Mouse (Mus musculus): ENCODE measurements around the gene Phtf2.

Gene Phtf2

DNA sequence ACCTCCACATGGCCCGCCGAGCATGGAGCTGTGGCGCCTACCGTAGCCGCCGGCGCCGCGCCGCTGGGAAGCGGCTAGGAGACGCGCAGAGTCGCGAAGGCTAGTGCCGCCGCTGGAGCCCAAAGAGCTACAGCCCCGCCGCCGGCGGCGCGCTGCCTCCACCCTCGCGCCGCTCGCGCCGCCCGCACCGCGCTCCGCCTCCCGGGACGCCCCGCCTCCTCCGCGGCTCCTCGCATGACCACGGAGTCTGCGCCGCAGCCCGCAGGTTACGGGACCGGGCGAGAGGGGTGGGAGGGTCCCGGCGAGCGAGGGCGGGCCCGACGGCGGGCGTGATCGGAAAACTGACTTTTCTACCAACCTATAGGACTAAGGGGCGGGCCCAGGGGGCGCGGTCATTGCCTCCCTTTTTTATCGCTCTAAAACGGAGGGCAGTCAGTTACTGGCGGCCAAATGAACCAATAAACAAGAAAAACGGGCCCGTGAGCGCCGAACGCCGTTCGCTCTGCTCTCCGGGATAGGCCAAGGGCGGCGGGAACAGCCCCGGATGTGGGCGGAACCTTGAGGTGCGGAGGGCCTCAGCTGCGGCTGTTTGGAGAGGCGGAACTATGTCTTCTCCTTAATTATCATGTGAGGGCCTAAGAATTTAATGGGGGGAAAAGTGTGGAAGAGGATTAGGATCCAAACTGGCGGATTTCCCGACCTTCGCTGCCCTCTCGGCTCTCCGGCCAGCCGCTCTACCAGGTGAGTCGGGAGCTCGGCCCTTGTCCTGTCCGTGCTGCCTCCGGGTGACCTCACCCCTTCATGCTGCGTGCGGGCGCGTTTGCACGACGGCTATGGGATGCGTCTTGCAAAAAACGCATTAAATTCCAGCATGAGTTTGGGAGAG lies at the start of gene Phtf2, which contains the start of gene Tmem60:
Gene Phtf2 (minus strand): TSS at position 210 of the 886 bp plus-strand sequence.
Gene Tmem60 (plus strand): TSS at position 277 of the 886 bp plus-strand sequence.
- DNase-seq (ENCODE audit: low spot score) = peak; percentile 92

DNA sequence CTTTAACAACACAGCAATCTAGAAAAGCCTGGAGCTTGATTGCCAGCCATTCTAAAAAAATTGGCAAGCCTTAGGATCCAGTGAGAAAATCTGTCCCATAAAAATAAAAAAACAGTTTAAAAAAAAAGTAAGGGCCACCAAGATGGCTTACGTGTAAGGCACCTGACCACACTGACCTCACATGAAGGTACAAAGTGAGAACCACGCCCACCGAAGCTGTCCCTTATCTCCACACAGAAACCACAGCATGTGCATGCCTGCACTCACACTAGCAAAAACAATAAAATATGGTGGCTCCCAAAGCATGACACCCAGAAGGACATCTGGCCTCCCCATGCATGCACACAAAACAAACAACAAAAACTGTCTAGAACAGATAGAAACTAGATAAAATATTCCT lies 49.4 kb upstream of the Phtf2 start:
- DNase-seq (ENCODE audit: low spot score) = no peak

DNA sequence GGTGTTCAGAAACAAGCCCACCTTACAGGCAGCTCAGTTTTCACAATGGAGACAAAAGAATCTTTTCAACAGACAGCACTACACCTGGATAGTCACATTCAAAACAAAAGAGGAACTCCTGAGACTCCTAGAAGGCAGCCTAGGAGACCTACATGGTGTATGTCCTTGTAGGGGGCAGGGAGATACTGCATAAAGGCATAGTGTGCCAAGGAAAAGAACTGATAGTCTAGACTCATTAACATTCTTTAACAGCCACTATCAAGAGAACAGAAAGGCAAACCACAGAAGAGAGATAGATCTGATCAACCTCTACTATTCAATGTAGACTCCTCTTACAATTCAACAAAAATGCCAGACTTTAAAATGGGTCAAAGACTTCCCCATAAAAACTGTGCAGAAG lies 48.5 kb upstream of the Phtf2 start:
- DNase-seq (ENCODE audit: low spot score) = no peak

DNA sequence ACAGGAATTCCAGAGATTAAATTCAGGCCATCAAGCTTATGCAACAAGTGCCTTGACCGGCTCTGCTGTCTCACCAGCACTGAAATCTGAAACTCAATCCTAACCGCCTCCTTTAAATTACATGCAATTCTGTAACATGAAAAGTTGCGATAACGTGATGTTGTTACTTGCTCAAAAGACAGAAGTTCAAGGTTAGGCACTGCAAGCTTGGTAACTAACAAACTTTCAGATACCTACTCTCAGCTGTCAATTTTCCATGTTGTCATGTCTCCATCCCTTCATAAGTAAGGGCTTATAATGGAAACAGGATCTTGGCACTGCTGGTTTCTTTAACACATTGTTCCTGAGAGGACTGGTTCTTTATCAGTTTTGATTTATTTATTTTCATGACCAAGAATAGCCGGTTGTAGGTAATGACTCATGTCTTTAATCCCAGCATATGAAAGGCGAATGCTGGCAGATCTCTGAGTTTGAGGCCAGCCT lies 47.8 kb upstream of the Phtf2 start:
- DNase-seq (ENCODE audit: low spot score) = no peak

DNA sequence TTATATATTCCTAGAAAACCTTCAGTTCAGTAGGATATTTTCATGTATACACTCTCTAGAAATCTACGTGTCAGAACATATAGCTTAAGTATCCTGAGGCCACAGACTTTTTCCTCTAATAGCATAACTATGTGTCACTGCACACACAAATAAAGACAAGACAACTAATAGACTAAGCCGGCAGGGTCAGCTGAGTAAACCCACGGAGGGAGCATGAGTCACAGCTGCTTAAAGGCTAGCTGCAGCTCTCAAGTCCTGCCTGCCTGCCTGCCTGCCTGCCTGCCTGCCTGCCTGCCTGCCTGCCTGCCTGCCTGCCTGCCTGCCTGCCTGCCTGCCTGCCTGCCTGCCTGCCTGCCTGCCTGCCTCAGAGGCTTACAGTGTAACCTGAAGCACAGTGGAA lies 43.5 kb upstream of the Phtf2 start:
- DNase-seq (ENCODE audit: low spot score) = no peak

DNA sequence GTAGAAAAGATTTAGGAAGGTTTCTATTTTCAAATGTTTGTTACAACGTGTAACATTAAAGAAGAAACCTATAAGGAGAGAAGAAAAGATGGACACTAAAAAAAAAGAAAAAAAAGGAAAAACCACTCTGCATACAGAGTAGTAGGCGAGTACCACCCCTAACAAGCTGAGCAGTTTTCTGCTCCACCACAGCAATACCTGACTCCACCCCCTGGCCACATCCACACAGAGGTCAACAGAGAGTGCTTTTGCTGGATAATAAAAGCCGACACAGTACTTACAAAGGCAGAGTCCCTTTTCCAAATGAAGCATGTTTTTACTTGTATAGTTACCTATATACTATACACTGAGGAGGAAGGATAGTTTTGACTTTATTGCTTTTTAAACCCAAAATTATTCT lies 42.7 kb upstream of the Phtf2 start:
- no peak for DNase-seq (ENCODE audit: low spot score)

DNA sequence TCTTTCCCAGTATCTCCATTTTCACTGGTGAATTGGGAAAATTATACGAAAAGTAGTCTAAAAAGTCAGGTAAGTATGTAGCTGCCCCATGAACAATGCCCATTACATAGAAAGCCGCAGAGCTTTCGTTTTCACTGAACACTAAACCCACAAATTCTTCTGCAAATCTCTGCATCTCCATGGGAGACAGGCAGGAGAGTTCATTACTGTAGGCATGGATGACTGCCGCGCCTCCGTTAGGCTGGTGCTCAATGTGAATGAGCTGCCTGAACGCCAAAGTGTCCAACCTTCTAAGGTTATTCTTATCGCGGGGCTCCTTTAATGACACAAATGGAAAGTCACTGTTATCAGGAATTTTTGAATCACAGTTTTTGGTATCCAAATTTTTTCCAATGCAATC lies 37.6 kb upstream of the Phtf2 start:
- no peak for DNase-seq (ENCODE audit: low spot score)

DNA sequence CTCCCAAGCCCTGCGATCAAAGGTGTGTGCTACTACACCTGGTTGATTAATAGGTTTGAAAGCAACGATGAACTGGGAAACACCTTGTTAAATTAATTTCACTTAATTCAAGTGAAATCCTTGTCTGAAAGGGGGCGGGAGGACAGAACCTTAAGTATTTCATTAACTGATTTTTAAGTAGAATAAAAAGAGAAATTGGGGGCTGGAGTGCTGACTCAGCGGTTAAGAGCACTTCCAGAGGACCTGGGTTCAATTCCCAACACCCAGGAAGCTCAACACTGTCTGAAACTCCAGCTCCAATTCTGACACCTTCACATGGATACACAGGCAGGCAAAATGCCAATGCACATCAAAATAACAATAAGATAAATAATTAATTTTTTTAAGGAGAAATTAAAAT lies 37.0 kb upstream of the Phtf2 start:
- no peak for DNase-seq (ENCODE audit: low spot score)

DNA sequence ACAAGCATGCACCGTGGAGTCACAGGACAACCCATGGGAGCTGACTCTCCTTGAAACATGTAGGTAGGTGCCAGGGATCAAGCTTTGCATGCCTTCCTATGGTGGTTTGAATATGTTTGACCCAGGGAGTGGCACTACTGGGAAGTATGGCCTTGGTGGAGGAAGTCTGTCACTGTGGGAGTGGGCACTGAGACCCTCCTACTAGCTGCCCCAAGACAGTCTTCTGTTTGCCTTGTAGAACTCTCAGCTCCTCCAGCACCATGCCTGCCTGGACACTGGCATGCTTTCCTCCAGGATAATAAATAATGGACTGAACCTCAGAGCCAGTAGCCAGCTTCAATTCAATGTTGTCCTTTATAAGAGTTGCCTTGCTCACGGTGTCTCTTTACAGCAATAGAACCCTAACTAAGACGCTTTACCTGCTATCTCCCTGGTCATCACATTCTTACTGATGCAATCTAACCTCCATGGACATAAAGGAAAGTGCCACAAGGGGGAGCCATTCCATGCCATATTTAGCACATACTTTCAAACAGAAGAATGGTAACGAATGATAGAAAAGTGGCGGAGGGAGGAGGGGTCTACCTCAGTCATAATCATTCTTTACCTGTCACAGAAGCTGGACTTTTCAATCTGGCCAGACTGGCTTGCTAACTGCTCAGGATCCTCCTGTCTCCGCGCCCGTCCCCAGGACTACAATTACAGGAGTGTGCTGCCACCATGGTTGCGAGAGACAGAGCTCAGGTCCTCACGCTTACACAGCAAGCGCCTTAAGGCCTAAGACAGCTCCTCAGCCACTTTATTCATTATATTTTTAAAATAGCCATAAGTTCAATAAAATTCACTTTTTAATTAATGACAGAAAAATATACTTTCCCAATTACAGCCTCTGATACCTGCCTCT lies 31.7 kb upstream of the Phtf2 start:
- DNase-seq (ENCODE audit: low spot score) = no peak

DNA sequence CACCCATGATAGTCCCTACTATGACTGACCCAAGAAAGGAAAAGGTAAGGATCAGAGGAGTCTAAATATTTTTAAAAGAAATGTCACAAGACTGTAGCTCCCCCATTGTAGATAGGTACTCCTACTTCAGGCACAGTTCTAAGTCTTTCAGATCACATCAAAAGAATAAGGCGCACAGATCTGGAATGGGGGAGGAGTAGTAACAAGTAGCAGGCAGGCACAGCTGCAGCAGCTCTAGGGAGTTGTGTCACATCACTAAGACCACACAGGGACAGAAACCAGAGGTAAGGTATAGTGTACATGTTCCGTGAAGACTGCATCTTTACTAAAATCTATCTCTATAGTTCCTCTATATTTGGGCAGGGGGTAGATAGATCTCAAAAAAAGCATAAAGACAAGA lies 29.8 kb upstream of the Phtf2 start:
- DNase-seq (ENCODE audit: low spot score) = no peak

DNA sequence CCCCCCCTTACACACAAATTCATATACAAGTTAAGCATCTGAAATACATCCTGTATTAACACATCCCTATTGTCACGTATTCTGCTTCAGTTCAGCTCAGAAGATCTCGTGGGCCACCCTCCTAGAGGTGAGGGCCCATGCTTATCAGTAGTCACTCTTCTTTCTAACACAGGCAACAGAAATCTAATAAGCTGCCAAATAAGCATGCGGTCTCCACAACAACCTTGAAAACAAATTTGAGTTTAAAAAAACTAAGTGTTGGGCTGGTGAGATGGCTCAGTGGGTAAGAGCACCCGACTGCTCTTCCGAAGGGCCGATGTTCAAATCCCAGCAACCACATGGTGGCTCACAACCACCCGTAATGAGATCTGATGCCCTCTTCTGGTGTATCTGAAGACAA lies 24.3 kb upstream of the Phtf2 start:
- DNase-seq (ENCODE audit: low spot score) = no peak

DNA sequence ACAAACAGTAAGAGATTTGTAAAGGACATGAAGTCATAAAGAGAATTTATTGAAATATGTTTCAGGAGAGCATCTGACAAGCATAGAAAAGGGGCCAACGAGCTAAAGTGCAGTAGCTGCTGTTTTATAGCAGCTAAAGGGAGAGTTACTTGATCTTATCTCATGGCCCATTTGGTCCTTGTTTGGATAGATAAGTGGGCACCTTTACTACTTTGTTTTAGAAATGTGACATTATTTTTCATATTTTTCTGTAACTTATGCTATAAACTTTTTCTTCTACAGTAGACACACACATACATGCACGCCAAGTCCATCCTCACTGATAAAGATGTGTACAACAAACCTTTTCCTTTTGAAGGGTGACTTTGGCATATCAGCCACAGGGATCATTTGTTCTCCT lies 23.5 kb upstream of the Phtf2 start:
- no peak for DNase-seq (ENCODE audit: low spot score)

DNA sequence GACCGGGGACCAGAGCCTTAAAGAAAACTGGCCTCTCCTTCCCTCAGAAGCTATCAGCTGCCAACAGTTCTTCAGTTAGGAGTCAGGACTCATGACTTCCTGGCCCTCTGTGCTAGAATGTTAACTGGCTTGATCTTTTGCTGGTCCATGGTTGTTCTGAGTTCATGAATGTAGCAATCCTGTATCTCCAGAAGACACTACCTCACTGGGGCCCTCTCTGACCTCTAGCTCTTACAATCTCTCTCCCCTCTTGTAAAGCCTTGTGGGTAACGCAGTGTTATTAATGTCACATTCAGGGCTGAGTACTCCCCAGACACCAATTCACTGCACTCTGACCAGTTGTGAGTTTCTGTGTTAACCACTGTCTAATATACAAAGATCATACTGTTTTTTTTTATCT lies 22.7 kb upstream of the Phtf2 start:
- DNase-seq (ENCODE audit: low spot score) = no peak

DNA sequence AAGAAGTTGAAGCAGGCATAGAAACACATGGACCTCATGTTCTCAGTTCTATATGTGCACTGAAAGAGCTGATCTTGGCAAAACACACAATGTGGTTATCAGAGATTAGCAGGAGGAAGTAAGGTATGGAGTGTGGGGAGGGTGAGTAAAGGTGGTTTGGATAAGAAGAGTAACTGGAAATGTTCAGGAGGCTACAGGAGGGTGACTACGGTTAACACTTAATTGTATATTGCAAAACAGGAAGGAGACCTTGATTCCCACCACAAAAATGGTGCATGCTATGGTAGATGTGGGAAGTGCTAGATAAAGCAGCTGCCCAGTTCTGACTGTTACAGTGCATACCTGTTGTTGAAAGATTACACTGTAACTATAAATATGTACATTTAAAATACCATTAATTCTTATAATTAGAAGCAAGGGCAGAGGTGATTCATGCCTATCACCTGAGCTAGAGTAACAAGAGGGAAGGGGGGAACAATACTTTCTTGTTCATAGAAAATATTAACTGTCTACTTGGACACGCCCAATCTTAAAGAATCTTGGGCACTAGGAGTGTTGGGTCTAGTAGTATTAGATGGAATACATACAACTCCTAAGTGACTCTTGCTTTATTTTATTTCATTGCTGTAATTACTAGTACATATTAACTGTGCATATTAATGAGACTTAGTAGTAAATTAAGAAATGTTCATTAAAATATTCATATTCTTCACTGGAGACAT lies 15.7 kb upstream of the Phtf2 start:
- DNase-seq (ENCODE audit: low spot score) = no peak

DNA sequence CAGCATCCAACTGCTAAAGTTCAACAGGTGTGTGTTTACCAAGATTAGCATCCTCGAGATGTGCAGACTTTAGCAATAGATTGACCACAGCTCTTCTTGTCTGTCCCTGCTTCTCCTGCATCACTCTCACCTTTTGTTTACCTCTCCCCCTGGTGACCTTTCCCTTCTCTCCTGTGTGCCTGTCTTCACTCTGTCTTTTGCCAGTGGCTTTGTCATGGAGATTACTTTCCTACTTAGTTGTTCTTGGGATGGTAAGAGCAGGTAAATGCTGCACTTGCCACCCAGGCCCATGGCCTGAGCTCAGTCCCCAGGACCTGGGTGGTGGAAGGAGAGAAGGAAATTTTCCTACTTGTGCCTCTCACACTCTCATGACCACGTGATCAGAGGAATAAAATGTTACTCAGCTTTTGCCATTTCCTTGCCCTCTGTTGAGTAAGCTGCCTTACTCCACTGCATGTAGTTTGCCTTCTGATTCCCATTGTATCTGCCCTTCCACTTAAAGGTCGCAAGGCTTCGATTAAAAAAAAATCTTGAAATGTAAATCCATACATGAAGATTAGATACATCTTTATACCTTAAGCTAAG lies 2.2 kb upstream of the Phtf2 start:
- DNase-seq (ENCODE audit: low spot score) = no peak

DNA sequence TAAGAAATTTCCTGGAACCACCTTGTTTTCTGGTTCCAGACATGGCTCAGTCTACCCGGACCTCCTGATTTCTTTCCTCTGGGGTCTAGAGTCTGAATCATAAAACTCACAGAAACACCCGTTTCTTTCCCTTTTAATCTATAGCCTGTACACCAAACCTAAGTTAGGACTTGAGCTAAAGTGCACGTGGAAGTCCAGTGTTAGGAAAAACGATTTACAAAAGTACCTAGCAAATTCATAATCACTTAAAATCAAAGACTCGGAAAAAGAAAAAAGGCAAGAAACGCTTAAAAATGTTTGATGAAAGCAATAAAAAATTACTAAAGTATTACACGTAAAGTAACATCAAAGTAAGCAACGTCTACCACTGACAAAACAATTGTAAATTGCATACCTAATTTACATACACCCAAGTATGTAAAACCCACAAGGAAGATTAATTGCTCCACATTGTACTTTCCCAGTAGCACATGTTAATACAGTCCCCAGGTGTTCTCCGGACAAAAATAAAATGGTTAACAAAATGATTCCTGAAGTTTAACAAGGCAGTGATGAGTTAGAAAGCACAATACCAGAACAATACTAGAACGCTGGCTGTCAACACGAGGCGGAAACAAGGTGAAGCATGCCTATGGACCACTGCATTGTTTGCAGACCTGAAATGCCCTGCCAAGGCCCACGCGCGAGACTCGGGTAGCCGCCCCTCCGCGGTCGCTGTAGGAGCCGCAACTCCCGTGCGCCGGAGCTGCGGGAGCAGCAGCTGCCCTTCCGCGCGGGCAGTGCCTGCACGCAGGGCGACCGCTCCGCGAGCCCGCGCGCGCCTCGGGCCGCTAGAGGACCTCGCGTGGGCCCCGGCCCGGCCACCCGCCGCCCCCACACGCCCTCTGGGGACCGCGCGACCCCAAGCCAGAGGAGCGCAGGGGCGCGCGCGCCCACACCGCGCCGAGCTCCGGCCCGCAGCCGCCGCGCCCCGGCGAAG lies 838 bp downstream of the Phtf2 start:
- peak; percentile 16 for DNase-seq (ENCODE audit: low spot score)

DNA sequence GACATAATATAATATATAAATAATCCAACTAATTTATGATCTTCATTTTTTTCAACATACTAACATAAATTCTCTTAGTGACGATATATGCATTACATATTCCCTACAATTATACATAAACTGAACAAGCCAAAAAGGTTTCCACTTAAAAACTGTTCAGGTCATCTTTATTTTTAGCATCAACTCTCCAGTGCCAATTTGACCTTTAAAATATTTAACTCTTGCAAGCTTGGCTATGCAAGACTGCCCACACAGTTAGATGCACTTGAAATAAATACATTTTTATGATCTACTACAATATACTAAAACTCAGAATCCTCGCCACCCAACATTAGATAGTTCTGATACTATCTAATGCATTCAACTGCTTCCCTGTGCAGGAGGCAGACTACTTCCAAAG lies 1.5 kb downstream of the Phtf2 start:
- DNase-seq (ENCODE audit: low spot score) = no peak

DNA sequence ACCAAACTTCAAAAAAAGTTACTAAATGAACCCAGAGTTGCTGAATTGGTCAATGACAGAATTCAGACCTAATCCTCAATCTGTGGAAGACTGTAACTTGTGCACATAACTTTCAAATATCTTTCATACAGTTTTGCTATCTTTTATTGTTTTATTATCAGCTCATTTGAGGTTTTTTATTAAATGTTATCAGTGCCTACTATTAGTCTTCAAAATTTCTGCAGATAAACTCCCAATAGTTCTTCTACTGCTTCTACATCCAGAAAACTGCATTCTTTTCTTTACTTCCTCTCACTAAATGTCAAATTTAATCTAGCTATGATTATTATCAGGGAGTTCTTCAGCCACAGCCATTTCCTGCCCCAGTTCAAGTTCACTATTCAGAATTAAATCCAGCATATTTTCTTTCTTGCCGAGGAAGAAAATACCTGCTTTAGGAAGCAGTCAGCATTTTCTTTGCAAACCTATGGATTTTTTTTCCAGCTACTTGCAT lies 4.9 kb downstream of the Phtf2 start:
- DNase-seq (ENCODE audit: low spot score) = no peak

DNA sequence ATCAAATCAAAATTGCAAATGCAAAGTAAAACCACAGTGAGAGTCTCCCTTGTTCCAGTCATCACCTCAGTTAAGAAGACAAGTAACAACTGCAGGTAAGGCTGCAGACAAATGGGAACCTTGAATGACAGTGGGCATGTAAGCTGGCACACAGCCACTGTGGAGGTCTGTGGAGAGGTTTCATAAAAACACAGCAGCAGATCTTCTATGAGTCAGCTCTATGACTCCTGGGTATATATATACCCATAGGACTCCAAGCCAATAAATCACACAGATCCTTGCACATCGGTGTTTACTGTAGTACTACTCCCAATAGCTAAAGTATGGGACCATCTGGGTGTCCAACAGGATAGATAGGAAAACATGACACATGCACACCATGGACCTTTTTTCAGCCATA lies 8.8 kb downstream of the Phtf2 start:
- DNase-seq (ENCODE audit: low spot score) = no peak

DNA sequence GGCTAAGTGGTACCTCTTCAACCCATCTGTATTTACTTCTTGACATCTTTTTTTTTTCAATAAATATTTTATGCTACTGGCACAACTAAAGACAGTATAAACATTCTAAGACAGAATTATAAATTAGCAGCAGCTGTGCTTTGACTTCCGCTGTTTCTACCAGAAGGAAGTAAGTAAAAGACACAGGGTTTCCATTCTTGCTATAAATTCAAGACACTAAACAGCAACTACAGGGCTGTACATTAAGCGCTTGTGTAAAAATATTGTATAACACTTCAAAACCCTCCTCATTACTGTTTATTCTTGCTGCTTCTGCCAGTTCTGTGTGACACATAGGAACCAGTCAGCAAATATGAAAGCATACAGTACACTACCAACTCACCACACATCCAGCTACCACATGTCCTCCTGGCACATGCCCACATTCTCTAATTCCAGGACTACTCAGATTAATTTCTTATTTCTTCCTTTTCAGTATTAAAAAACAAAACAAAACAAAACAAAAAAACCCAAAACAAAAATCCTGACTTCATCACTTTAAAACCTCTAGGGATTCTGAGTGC lies 16.6 kb downstream of the Phtf2 start:
- DNase-seq (ENCODE audit: low spot score) = no peak

Measured in ovary, postnatal 10 days (tissue).